Mouse (Mus musculus) B cell, adult 2 months (primary cell): Measurements from ENCODE around the gene Orc1.
A peak's percentile ranks its signal among the peaks of the same experiment; 100 is the strongest.

ENCODE experiments used
- DNase-seq, 2 experiments: peaks; one replicate each; pipeline ENCODE4 v3.0.0; 2022

The Orc1 gene

DNA sequence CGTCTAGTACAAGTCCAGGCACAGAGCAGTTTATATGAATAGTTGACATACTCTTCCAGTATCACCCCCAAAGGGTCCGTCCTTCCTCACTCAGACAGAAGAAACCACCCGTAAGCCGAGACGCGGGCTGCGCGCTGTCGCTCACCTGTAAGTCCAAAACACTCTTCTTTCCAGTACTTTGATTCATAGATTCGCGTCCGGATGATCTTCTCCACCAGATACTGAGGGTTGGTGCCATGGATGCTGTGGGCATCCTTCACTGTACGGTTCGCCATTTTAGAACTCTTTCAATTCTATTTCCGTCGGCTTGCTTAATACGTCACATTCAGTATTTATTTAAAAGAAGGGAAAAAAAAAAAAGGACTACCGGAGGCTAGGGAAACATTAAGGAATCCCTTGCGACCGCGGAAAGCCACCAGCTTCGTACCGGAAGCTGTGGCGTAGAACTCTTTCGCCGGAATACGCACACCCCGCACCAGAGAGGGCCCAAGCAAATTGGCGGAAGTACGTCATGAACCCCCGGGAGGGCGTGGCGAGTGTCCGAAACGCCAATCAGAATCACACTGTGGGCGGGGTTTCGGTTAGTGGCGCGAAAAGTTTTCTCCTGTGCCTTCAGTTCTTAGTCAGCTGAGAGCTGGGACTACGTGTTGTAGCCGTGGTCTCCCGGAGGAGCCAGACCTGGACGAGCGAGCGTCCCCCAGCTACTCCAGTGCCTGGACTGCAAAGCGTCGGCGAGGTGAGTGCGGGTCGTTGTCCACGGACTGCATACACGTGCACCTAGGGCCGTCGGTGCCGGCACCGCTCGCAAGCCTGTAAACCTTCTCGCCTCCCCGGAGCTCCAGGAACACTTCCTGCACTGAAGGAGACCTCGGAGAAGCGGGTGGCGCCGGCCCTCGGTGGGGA, at the start of gene Orc1, which contains the start of gene Prpf38a:
Orc1 (plus strand) TSS at position 584 of the 903 bp plus-strand sequence.
Prpf38a (minus strand) TSS at position 497 of the 903 bp plus-strand sequence.
- DNase-seq = peak; percentile 99 to 100

DNA sequence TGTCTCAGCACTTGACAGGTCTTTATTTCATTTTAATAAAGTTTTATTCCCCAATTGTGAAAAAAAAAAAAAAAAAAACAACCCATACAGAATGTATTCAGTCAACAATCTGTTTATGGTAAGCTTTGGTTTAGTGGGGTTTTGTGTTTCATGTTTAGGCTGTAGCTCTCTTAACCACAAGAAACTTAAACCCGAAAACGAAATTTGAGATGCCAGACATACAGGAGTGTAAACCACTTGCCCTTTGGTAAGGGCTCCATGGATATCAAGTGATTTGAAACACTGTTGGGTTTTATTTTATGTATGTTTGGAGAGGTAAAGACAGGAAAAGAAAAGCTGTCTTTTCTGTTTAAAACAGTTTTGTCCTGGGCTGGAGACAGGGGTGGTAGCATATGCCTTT, 39.5 kb upstream of the Orc1 start:
- no peak for DNase-seq

DNA sequence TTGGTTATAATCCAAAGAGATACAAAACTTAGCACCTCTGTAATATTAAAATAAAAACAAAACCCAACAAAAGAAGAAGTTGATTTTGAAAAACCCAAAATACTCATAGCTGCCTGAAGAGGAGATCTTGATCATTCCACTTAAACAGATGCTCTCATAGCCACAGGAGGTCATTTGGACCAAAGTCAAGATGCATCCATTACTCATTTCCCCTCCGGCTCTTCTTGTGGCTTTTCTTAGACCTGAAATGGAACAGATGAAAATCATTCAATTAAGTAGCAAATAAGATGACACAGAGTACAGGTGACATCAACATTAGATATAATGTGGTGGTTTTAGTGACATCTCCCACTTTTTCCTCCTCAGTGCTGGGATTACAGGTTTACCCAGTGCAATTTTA, 14.2 kb upstream of the Orc1 start:
- DNase-seq = no peak

DNA sequence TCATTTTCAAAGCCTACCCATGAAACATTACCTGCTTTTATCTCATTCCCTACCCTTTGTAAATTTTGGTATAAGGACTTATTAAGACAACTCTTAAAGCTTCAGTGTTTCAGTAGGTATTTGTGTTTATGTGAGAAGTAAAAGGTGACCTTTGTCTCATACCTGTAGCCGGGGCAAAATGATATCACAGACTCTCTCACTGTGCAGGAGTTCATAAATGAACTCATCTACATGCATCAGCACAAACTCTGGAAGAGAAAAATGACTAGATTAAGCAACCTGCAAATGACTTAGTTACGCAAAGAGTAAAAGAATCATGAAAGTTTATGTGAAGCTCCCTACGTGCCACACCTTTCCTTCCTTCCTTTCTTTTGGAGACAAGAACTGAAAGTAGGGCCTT, 6.6 kb upstream of the Orc1 start:
- DNase-seq = no peak

DNA sequence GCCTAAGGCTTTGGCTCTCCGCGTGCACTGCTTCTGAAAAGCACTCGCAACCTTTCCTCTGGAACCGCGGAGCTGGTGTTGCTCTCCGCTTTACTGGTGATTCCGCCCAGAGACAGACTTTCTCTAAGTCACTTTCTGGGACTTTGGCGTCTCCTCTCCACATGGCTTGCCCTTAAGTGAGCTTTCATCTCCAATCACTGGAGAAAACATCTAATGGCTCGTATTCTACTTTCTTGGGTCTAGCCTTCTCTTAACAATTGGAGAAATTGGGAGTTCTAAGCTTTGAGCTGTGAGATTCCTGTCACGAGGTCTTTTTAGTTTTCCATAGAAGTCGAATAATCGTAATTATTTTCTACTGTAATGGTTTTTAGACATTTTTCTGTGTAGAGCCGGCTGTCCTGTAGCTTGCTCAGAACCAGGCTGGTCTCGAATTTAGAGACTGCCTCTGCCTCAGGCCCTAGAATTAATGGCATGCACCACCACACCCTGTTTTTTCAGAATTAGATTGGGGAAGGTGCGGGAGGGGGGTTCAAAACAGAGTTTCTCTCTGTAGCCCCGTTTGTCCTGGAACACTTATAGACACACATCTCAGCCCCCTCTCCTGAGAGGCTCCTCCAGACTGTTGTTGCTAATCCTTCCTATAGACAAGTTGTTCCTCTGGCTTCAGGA, 654 bp downstream of the Orc1 start:
- no peak for DNase-seq

DNA sequence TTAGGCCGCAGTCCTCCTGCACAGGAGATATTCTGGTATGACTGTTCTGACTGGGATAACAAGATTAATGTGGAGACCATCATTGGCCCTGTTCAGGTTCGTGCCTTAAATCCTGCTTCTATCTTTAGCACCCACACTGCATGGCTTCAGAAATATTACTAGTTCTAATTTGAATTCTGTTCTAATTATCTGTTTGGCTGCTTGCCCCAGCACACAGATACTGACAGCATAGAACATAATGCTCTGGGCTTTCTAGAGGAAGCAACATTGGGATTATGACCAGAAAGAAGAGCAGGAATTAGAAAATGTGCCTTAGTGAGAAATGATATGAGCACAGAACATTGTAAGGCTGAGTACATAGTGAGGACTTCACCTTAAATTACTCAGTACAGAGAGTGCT, 14.2 kb downstream of the Orc1 start:
- no peak for DNase-seq

DNA sequence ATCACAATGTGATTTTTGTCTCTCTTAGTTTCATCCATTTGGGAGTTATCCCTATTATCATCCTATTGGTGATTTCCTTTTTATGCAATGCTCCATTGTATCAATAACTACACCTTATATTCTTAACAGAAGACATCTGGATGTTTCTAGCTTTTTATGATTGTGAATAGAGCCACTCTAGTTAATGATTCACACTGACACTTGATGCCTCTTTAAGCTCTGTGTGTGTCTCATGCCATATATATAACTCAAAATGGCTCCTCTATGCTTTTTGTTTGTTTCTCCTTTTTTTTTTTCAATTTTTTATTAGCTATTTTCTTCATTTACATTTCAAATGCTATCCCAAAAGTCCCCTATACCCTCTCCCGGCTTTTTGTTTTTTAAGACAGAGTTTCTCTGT, 16.6 kb downstream of the Orc1 start:
- no peak for DNase-seq

DNA sequence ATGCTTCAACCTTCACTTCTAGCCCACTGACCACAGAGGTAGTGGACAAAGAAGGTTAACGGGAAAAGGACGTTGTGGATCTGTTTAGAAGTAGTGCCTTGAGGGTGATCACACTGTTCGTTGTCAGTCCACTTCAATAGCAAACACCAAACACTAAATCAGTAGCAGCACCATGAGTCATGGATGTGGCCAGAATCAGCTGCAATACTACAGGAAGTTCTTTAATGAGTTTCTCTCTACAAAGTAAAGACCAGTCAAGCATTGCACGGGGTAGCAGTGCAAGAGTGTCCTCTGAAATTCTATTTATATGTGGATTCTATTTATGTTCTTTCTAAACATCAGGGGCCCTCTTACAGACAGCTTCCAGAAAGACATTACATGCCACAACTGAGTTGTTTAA, 19.1 kb downstream of the Orc1 start:
- DNase-seq = peak in 1 of 2 experiments; percentile 7

DNA sequence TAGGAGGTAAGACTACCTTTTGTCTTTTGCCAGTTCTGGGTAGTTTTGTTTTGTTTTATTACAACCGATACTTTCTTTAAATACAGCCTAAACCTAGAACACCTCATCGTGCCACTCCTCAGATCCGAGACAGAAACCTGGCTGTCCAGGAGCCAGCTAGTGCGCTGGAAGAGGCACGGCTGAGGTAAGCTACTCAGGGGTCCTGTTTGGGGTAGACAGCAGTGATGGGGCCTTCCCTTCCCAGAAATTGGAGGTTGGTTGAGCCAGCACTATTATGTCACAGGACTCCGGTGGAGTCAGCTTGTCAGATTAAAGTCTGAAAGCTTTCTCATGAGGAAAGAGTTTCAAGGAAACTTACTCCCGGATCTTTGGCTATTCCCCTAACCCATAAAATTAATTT, 22.6 kb downstream of the Orc1 start:
- no peak for DNase-seq

DNA sequence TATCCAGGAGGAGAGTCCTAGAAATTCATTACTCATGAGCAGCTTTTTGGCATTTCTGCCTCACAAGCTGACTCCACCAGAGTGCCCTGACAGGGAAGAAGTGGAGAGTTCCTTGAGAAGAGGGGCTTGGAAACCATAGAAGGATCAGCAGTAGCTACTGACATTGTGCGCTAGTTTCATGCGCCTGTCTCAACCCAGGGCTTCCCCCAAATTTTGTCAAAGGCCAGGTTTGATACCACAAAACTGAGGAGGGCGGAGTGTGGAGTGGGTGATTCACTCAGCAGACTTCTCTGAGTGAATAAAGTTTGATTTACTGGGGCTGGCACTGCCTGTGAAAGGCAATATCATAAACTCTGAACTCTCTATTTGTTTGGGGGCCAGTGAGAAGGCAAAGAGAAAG, 29.4 kb downstream of the Orc1 start:
- DNase-seq = no peak

DNA sequence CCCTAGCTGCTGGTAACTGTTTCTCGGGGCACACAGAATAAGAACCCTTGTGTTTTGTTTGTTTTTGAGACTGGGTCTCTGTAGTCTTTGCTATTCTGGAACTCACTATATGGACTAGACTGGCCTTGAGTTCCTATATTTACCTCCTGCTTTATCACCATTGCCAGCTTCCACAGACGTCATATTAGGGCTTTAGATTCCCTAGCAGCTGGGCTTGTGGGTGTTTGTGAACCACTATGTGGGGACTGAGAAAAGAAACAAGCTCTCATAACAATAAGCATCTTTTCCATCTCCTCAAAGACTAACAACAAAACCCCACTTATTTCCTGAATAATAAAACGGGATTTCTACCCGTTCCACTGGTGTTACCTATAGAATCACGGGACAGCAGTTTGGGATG, 31.7 kb downstream of the Orc1 start:
- DNase-seq = no peak

DNA sequence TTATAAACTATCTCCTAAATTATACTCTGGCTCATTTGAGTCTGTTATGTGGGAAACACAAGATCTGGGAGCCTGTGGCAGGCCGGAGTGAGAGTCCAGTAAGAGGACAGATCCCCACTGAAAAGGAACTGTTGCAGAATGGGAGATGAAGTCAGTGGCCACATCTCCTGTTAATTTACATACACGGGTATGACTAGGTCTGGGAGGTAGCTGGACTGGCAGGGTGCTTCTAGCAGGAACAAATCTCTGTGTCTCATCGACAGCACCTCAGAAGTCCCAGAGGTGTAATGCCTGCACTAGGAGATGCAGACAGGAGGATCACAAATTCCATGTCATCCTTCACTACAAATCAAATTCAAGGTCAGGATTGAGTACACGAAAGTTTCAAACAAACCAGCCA, 39.4 kb downstream of the Orc1 start:
- no peak for DNase-seq

DNA sequence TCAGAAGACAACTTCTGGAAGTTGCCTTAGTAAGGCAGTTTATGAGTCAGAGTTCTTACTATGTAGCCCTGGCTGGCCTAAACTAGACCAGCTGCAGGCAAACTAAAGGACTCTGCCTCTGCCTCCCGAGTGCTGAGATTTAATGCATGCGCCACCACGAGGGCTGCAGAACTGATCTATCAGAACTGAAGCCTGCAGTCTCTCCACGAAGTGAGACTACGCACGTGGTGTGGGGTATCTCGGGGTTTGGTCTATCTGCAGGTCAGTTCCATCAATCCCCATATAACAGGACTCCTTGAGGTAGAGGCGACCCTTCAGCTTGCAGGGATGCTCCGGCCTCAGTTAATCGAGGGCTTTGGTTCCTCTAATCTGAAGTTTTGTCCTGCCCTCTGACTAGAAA, 39.9 kb downstream of the Orc1 start:
- DNase-seq = no peak

DNA sequence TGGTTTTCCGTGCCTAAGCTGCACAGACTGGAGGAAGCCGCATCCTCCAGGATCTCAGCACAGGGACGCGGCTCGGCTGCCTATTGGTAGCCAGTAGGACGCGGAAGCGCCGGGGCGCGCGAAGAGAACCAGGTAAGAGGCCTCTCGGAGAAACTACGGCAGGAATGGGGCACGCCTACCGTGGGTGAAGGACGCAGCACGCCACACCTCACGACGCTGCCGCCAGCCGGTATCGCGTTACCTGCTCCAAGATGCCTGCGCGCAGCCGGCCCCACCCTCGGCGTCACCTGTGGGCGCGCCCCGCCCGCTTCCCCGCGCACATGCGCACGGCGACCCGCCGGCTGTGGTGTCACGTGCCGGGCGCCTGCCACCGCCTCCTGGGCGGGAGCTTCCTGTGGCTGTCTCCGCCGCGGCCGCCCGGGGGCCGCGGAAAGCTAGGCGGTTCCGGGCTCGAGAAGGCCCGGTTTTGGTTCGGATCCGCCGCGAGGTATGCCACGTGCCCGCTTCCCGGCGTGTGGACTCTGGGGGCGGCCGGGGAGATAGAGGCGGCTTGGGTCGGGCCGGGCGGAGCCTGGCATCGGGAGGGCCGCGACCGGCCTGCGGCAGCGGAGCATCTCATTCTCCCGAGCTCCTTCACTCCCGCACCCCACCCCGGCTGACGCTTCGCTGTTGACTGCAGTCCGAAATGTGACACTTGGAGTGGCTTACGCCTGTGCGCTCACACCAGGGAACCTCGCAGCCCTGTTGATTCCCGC, 40.5 kb downstream of the Orc1 start, which contains the start of gene Cc2d1b:
Cc2d1b (plus strand) TSS at position 354 of the 755 bp plus-strand sequence.
- peak; percentile 94 to 95 for DNase-seq

DNA sequence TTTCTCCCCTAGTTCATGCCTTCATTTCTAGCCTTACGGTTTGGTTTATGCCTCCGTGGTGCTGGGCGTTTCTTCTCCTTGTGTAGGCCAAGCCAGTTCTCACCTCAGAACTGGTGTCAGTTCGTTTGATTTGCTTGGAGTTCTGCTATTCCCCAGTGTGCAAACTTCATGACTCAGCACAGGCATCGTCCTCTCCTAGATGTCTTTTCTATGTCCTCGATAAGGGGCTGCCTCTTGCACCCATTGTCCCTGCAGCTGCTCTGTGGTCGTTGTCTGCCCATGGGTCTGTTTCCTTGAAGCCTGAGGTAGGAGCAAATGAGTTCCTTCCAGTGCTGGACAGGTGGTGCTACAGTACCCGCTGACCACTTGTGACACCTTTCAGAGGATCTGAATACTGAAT, 41.3 kb downstream of the Orc1 start:
- peak; percentile 13 to 14 for DNase-seq

DNA sequence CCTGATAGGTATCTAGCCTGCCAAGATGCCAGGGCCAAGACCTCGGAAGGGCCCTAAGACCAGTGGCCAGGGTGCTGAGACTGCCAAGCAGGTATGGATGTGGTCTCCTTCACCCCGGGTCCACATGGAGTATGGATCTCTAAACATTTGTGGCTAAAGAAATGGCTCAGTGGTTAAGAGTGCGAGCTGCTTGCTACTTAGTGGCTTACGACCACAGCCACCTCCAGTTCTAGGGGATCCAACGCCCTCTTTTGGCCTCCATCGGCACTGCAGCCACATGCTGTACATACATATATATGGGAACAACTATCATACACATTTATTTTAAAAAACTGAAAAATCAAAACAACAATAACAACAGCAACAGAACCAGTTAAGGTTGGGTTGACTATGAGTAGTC, 42.3 kb downstream of the Orc1 start:
- peak; percentile 52 to 53 for DNase-seq

DNA sequence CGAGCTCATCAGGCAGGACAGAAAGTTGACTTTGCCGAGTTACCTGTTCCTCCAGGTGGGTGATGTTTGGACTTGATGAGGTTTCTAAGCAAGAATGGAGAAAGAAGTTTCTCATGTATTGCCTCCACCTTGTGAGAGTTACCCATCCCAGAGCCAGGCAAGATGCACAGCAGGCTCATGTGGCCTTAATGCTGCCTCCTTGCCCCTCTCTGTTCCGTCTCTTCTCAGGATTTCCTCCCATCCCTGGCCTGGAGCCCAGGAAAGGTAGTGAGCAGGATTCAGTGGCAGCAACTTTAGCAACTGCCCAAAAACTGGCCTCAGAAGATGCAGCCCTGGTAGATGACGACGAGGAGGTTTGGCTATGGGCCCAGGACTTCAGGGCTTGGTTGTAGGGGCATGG, 47.8 kb downstream of the Orc1 start:
- DNase-seq = no peak

DNA sequence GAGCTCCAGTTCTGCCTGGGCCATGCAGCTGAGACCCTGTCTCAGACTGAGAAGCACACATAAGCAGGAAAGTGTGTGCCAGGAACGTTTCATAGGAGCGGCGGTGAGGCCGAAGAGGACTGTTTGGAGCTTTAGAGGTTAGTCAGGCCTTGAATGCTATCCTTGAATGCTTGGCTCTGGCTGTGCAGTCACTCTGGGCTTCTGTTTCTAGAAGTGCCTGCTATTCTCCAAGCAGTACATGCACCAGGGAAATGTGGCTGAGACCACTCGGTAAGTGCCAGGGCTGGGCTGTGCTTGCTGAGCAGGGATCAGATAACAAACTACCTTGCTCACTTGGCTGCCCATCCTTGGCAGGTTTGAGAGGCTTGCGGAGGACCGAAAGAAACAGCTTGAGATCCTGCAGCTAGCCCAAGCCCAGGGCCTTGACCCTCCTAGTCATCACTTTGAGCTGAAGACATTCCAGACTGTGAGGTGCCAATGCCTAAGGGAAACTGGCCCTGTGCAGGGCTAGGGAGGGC, 50.2 kb downstream of the Orc1 start:
- DNase-seq = no peak

DNA sequence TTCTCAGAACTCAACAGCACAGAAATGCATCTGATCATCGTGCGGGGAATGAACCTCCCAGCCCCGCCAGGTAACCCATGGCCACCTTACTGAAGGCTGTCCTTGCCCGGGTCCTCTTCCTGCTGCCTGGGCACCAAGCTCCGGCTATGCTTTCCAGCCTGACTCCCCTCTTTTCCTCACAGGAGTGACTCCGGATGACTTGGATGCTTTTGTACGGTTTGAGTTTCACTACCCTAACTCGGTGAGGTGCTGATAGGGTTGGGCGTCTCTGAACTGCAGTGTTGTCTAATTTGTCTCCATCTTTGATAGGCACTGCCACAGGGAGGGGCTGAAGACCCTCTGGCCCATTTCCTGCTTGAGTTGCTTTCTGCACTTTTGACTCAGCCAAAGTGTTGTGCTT, 50.9 kb downstream of the Orc1 start:
- DNase-seq = no peak

DNA sequence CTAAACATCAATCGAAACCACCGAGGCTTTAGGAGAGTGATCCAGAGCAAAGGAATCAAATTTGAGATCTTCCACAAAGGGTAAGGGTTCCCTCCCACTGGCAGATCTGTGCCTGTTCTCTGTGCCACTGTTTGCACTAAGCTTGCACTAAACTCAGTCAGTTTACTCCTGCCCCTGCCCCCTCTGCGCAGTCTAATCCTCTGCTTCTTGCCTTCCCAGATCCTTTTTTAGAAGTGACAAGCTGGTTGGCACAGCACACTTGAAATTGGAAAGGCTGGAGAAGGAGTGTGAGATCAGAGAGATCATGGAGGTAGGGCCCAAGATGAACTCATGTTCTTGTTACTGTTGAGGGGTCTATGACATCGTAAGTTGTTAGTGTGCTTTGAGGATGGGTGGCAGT, 52.4 kb downstream of the Orc1 start:
- no peak for DNase-seq

DNA sequence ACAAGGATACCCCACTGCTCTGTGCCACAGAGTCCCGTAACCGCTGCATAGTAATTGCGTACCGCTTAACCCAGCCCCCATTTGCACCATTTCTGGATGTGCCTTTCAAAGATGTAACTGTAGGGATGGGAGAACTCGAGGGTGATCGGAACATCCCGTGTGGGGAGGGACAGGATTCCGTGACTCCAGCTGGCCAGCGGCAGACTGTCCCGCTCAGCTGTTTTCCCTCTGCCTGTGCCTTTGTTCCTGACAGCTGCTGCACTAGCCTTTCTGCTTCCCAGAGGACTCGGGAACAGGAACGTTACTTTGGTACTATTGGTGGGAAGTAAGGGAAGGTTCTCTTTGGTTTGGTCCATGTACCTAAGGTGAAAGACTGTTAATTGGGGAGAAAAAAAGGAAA, 54.5 kb downstream of the Orc1 start:
- DNase-seq = no peak

DNA sequence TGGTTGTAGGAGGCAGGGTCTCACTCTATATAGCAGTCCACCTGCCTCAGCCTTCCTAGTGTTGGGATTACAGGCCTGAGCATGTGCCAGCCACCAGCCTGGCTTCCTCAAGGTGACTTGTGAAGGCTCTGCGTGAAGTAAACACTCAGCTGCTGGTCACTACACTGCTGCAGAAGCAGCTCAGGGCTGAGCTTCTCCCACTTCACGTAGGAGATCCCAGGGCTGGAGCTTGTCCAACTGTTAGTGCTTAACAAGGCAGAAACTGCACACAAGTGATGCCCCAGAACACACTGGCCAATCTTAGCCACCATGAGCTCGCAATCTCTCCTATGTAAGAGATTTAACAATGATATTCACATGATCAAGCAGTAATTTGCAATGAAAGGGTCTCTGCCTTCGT, 55.5 kb downstream of the Orc1 start:
- DNase-seq = no peak

DNA sequence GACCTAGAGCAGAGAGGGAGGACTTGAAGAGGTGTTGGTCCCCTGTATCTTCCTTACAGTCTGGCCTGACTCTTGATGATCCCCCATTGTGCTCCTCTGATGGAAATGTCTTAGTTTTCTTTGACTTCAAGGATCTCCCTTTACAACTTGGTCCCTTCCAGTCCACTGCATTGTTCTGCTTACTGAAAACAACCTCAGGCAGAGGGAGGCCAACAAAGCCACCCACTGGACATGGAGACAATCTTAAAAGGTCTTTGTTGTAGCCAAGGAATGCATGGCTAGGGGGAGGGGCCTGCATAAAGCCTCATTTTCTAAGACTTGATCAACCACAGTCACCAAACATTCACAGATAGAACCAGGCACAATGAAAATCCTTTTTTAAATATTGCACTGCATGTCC, 55.9 kb downstream of the Orc1 start:
- DNase-seq = no peak
